ENCODE assay signal across 16 mouse cellular contexts in the genomic region with DNA sequence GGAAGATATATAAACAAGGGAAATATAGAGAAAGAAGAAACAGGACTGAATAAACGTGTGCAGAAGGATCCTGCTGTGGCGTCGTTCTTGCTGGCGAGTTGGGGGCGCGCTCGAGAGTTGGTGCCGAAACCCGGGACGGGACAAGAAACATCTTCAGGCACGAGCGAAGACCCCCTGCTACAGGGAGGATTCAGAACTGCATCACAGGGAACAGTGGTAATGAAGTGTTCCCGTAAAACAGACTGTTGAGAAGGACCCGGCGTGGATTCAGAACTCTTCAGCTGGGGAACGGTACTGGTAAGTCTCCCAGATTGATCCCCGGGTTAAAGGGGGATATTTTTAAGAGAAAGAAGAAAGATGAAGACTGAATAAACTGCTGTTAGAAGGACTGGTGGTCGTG. TPM values are rescaled to one million over a fixed set of nuclear protein-coding genes. Genes with fewer than 3 reads are reported as not detected.
DNase-seq lines count a peak whose midpoint lies in the region.
"Had no signal": no experiment of that assay in that cellular context is flagged by ENCODE, and none has a peak within 500 bp of the region (broad histone marks: within the 10 kb centered on the region; RNA-seq: fewer than 3 reads in every experiment).

No protein-coding gene starts in this region.

- peak; percentile 69 for DNase-seq in adrenal gland, postnatal 10 days
- peak; percentile 47 to 54 for DNase-seq in cerebellum, postnatal 36 days
- DNase-seq in heart, adult 11 months = peak; percentile 98
- DNase-seq in kidney, postnatal 10 days = peak; percentile 67
- peak; percentile 47 for DNase-seq in left cerebral cortex, adult 11 months (ENCODE audit: low spot score)
- DNase-seq in lung, postnatal 36 days = peak; percentile 35
- DNase-seq in spleen, adult 18-20 months = peak; percentile 65 to 80
- DNase-seq in urinary bladder, adult 2 months (ENCODE audit: low spot score) = peak; percentile 87

RNA-seq across cellular contexts. Expression of a gene that starts 15.7 kb away (rescaled TPM):
- not detected for total RNA-seq in adrenal gland, postnatal 10 days (2021)
- not detected in 2 replicates for polyA plus RNA-seq in urinary bladder, adult 2 months (2012; rRNA removed)
- polyA plus RNA-seq: CD4-positive, CD25-positive, alpha-beta regulatory T cell, adult 4 months; forebrain, embryonic 16.5 days; hindbrain, embryonic 10.5 days; kidney, embryonic 14.5 days; liver, embryonic 13.5 days; neural tube, embryonic 11.5 days; spleen, adult 2 months had no signal

RNA-seq across cellular contexts. Expression of a gene that starts 16.5 kb away (rescaled TPM):
- total RNA-seq in adrenal gland, postnatal 10 days (2021) = not detected
- not detected in 2 replicates for polyA plus RNA-seq in urinary bladder, adult 2 months (2012; rRNA removed)
- polyA plus RNA-seq: CD4-positive, CD25-positive, alpha-beta regulatory T cell, adult 4 months; embryonic facial prominence, embryonic 14.5 days; forebrain, embryonic 16.5 days; hindbrain, embryonic 10.5 days; kidney, embryonic 14.5 days; liver, embryonic 13.5 days; neural tube, embryonic 11.5 days; spleen, adult 2 months had no signal

RNA-seq across cellular contexts. Expression of a gene that starts 26.6 kb away (rescaled TPM):
- not detected for total RNA-seq in adrenal gland, postnatal 10 days (2021)
- polyA plus RNA-seq in urinary bladder, adult 2 months (2012; rRNA removed) = not detected in 2 replicates
- polyA plus RNA-seq: forebrain, embryonic 16.5 days; hindbrain, embryonic 10.5 days; kidney, embryonic 14.5 days; liver, embryonic 13.5 days; neural tube, embryonic 11.5 days; spleen, adult 2 months had no signal

RNA-seq across cellular contexts. Expression of a gene that starts 27.3 kb away (rescaled TPM):
- not detected for total RNA-seq in adrenal gland, postnatal 10 days (2021)
- not detected in 2 replicates for polyA plus RNA-seq in urinary bladder, adult 2 months (2012; rRNA removed)
- polyA plus RNA-seq: CD4-positive, CD25-positive, alpha-beta regulatory T cell, adult 4 months; forebrain, embryonic 16.5 days; hindbrain, embryonic 10.5 days; kidney, embryonic 14.5 days; liver, embryonic 13.5 days; neural tube, embryonic 11.5 days had no signal

RNA-seq across cellular contexts. Expression of a gene that starts 36.5 kb away (rescaled TPM):
- total RNA-seq in adrenal gland, postnatal 10 days (2021) = not detected
- polyA plus RNA-seq in urinary bladder, adult 2 months (2012; rRNA removed) = not detected in 2 replicates
- polyA plus RNA-seq: CD4-positive, CD25-positive, alpha-beta regulatory T cell, adult 4 months; embryonic facial prominence, embryonic 14.5 days; forebrain, embryonic 16.5 days; hindbrain, embryonic 10.5 days; liver, embryonic 13.5 days; neural tube, embryonic 11.5 days had no signal

Comparison
In these comparisons a context has a peak if more than half of its experiments do, and no peak if none do; other contexts are left out.
1. Peak in every context shown above with its lines: DNase-seq.
2. DNase-seq: peak in every context shown above with its lines; median percentile 98 in heart, adult 11 months; 87 in urinary bladder, adult 2 months; 72 in spleen, adult 18-20 months; 69 in adrenal gland, postnatal 10 days; 67 in kidney, postnatal 10 days; 50 in cerebellum, postnatal 36 days; 47 in left cerebral cortex, adult 11 months; 35 in lung, postnatal 36 days.